Mouse (Mus musculus) lung, postnatal 10 days (tissue): ENCODE data around the gene Lbh.

Experiments
- DNase-seq: peaks from one replicate; pipeline ENCODE4 v3.0.0; 2021

Lbh gene

DNA sequence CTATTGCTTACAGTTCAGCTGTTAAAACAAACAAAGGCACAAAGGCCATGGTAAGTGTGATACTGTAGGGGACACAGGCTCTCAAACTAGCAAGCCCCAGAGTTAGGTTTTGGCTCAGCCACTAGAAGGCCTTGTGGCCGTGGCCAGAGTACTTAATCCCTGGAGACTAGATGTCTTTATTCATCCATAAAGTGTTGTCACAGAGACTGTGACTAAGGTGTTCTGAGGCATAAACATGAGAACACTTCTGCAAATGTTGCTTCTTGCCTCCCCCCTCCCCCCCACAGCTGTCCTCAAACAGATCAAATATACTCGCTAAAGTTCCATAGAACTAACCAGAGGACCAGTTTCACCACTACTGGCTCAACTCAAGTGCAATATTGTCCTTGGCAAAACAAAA, 4.0 kb upstream of the Lbh start:
- DNase-seq = no peak

DNA sequence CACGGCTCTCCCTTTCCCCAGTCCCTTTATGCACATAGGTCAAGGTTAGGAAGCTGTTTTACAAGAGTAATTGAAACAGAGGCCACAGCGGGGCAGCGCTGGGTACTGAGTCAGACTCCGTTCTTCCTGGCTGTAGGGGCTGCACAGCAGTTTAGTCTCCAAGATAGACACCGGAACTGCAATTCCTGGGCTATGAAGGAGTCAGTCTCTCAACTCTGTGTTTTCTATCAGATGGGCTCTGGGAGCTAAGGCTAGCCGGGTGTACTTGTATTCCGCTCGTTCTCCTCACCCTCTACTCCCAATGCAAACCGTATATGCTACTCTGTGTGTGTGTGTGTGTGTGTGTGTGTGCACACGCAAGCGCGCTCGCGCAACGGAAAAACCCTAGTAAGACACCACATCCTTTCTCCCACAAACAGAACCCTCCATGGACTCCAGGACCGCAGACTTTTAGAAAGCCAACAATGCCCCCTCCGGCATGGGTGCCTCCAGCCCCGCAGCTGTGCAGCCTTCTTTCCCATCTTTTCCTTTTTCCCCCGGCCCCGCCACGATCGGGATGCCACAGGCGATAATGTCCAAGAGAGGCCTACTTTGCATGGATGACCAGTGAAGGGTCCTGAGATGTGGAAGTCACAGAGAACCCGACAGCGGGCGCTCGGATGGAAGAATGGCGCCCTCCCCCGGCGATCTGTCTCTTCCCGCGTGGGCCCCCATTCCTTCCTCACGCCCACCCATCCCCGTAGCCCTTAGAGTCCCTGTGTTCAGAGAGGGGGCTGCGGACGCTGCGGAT, 669 bp upstream of the Lbh start:
- DNase-seq = peak; percentile 76

DNA sequence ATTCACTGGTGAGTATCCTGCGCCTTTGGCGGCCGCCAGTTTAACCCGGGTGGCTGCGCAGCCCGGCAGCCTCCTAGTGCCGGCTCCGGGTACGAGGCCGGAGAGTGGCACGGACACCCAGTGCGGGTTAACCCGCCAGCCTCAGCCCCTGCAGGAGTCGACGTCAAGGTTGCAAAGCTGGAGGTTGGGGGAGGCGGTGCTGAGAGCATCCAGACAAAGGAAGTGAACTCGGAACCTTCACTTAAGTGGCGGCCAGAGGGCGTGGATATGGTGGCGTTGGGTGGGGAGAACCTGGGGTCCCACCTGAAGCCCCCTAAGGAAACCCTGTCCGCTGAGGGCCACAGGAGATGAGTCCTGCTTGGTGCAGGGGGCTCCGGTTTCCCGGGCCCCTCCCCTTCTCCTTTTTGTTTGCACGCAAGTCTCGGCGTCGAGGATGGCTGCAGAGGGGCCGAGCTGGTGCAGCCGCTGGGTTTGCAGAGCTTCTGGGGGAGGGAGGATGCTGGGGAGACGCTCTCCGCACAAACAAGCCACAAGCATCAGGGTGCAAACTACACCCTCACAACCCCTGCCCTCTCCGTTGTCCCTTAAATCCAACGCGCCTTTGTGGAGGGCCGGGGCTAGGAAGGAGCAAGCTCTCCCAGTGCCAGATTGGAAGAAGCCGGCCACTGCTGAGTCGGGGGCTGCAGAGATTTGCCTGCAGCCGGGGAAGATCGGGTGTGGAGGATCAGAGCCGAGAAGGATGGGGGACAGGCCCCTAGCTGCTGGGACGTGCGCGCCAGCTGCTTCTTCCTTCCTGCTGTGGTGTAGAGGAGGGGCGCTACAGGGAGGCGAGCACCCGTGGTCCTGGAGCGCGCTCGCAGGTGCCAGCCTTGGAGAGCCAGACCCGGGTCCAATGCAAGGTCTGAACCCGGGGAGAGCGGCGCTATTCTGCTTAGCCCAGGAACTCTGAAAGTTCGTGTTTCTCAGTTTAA, 751 bp downstream of the Lbh start:
- DNase-seq = peak; percentile 67

DNA sequence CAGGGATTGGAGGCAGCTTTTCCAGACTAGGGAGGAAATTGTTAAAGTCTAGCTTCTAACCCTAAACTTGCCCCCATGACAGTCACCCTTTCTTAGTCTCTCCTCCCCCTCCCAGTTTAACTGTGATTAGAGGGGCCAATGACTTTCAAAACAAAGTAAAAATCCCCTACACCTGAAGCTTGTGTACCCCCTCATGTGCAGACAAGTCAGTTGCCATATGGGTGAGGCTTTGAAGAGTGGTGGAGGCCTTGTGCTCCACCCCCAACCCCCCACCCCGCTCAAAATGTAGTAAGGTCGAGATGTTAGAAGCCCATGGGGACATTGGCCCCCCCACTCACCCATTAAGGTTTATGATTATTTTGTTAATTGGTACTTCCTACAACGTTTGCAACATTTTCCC, 1.5 kb downstream of the Lbh start:
- DNase-seq = no peak

DNA sequence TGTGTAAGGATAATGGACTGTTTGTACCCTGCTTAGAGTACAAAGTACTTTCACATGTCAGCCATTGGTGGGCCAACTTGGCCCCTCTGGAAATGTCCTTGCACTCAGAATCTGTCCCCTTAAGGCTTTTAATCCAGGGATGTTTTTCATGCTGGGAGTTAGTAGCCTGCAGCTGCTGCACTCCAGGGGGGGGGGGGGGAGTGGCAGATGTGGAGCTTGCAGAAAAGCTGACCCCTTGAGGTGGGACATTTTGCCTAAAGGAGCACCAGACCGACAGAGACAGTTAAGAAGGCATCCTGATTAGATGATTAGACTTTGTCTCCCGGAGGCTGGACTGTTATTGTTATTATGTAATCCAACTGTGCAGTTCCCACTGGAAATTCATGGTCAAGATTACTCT, 2.3 kb downstream of the Lbh start:
- no peak for DNase-seq

DNA sequence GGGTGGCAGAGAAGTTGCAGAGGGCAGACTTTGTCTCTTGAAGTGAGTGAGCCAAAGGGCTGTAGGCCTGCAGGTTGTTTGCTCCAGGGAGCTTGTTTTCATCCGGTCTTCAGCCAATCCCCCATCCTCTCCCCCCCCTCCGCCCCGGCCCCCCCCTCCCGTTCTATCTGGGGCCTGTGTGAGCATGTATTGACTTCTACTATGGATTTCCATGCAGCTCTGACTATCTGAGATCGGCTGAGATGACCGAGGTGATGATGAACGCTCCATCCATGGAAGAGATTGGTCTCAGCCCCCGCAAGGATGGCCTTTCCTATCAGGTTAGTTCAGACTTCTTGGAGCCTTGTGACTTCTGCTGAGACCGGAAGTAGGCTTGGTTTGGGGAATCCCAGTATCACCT, 2.9 kb downstream of the Lbh start:
- DNase-seq = no peak

DNA sequence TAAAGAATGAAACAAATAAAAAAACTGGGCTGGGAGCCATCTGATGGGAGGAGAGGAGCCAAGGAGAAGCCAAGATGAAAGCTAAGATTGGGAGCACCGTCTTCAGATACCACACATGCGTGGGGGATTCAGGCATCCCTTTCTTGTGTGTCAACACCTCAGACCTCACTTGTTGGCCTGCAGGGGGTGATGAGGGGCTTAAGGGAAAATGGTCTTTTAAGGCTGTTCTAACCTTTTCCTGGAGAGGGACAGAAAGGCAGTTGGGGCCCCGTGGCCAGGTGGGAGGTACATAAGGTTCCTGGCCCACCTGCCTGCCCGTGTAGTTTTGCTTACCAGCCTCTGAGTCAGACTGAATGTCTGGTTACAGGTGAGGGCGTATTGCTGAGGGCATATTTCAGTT, 4.1 kb downstream of the Lbh start:
- DNase-seq = no peak

DNA sequence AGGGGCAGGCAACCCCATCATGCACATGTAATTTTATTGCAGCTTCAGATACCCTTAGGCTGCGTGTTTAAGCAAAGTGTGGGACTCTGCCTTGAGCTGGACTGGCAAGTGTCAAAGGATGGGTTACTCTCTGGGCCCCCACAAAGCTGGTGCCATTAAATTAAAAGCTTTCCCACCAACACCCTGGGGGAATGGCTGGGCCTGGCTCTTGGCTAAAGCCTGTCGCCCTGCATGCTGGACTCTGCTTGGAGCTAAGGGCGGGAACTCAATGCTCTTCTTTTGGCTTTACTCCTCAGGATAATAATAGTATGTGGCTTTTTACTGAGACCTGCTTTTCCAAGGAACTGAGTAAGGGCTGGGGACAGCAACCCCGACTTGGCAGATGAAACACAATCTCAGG, 5.2 kb downstream of the Lbh start:
- no peak for DNase-seq

DNA sequence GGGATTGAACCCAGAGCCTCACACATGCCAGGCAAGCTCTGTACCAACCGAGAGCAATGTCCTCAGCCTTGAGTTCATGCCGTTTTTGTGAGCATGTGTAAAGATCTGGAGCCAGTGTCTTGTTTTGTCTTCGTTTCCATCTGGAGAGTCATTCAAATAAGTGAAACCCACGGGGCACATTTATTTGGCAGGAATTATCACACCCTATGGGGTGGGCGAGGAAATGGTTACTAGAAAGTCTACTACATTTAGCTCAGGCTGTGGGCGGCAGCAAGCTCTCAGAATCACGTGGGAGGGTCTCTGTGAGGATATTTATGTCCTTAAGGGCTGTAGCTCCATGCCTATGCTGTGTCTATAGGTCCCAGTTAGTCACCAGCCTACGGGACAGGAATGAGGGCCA, 6.2 kb downstream of the Lbh start:
- DNase-seq = peak; percentile 5

DNA sequence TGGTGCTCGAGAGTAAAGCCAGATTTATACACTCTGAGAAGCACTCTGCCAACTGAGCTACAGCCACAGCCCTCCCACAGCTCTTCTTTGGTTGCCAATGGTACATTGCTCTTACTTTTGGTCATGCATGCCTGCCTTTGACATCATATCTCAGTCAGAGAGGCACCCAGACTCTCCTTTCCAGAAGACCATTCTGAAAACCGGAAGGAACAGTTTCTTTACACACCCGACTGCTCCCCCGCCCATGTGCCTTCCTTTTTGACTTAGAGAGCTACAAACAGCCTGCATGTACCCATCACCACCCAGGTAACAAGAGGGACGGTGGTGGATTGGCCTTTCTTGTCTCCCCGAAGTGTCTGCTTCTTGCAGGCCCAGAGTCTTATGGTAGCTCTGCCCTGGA, 7.0 kb downstream of the Lbh start:
- peak; percentile 44 for DNase-seq

DNA sequence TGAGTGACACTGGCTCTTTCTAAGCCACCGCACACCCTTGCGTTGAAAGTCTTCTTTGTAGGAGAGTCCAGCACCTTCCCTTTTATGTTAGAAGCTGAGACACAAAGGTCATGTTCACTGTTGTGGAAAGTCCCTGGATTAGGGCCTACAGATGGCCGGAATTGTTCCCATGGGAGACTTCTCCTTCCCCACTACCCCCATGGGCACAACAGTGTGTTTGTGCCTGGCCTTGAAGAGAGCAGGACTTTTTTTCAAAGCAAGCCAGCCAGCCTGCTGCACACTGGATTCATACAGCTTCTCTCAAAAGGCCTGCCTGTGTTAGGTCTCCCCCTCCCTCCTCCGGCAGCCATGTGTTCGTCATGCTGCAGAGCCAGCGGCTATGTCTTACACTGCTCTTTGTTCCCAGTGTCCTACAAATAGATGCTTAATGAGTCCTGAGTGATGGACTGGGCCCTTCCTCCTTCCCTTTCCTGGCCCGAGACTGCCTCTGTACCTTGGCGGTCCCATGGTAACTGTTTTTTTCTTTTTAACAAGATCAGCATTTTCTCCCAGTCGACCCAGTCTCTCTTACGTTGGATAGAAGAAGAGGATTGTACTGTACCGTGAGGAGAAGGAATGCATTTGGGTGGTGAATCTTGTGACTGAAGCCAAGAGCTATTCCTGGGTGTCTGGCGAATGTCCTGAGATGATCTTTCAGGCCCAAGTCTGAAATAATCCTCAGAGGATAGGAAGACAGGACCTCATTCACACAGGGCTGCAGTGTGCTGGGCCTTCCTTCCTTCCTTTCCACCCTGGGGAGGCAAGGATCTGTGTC, 7.9 kb downstream of the Lbh start:
- peak; percentile 71 for DNase-seq

DNA sequence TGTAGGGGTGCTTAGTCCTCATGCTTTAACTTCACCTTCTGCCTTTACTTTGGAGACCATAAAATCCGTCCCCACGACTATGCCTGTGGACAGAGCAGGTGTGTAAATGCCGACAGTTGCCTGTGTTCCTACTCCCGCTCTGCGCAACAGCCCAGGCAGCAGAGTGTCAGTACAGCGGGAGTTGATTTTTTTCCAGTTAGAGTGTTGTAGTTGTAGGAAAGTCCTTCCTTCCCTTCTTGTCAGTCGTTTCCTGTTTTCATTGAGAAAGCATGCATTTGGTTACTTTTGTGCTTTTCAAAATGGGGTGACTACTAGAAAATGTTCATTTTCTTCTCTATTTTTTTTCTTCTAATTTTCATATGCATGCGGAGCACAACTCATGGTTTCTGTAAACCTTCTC, 8.9 kb downstream of the Lbh start:
- DNase-seq = peak; percentile 8

DNA sequence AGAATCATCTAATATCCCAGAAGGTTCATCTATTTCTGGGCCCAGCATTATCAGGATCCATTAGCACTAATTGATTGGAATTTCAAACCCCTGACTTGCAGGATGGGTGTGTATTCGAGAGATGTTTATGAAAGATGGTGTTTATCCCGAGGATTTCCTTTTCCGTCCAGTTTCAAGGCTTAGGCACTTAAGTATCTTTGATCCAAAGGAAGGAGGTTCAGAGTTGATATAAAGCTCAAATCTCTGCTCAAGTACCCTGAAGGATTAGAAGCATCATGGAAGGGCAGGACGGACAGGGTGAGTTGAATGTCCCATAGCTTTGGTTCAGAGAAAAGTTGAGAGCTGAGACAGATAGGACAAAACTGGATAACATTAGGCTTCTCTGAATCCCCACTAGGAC, 15.0 kb downstream of the Lbh start:
- no peak for DNase-seq

DNA sequence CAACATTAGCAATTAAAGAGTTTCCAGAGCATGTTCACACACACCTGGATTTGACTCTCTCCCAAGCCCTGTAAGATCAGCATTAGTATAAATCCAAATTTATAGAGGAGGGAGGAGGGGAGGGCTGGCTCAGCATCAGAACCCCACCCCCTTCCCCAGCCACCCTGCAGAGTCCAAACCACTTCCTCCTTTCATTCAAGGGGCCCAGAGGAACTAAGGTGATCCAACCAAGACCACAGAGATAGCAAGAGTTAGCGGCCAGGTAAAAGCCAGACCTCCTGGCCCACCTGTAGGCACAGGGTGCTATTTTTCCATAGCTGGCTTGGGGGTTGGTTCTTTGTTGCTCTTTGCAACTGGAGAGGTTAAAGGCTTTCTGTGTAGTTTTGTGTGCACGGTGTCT, 16.0 kb downstream of the Lbh start:
- DNase-seq = peak; percentile 21

DNA sequence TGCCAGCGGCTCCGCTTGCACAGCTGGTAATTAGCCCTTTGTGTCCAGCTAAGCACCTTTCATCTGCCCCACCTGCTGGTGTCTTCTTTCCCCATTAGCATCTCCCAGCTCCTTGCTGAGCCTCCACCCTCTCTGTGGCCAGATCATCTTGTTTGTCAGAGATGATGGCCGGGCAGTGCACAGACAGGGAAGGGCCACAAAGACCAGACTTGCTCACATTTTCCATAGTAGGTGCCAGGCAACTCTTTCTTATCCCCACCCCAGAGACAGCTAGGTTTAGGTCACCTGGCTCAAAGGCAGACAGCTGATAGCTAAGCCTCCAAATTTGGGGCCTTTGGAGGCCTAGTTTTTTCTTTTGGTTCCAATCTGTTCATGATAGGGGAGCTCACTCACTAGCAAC, 16.5 kb downstream of the Lbh start:
- DNase-seq = peak; percentile 10

DNA sequence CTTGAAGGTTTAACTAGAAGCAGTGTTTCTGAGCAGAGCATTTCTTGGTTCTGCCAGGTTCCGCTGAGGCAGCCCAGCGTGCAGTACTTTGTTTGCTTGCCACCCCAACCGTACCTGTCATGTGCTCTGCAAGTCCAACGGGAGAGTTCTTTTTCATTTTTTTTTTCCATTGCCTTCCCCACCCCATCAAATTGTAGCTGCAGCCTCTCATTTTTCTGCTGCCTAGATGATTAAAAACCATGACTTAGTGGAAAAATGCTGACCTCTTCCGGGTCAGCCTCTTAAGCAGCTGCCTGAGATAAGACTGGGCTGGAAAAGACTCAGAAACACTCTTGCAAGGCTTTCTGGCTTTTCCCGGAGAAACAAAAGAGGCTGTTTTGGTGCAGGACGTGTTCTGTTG, 17.8 kb downstream of the Lbh start:
- peak; percentile 57 for DNase-seq

DNA sequence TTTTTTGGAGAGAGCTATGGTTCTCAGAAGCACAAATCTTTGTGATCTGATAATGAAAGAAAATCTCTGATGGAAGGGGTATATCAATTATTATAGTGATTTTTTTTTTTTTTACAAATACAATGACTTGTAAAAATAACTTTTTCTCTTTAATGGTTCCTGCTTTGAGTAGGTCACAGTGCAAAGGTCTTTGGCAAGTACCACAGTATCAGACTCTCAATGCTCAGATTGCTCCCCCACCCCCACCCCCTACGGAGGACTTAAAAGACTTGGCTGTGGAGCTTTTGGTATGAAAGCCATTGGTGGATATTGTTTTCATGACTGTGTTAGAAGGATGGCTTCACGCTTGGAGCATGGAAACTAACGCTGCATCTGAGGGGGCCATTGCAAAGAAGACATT, 18.2 kb downstream of the Lbh start:
- no peak for DNase-seq

DNA sequence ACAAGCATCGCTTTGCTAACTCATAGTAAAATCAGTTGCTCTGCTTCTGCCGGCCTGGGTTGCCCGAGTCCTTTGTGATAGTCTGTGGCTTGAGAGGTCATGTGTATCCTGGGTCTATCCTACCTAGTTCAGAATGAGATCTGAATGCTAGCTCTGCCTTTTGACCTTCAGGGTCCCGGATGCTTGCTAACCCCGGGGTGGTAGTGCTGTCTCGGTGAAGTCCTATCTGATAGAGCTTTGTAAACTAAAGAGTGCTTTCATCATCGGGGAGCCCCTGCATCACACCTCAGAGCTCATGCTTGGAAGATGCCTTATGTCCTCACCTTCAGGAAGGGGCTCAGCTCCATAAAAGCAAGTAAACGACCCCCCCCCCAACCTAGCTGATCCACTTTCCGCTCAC, 19.1 kb downstream of the Lbh start:
- DNase-seq = no peak

DNA sequence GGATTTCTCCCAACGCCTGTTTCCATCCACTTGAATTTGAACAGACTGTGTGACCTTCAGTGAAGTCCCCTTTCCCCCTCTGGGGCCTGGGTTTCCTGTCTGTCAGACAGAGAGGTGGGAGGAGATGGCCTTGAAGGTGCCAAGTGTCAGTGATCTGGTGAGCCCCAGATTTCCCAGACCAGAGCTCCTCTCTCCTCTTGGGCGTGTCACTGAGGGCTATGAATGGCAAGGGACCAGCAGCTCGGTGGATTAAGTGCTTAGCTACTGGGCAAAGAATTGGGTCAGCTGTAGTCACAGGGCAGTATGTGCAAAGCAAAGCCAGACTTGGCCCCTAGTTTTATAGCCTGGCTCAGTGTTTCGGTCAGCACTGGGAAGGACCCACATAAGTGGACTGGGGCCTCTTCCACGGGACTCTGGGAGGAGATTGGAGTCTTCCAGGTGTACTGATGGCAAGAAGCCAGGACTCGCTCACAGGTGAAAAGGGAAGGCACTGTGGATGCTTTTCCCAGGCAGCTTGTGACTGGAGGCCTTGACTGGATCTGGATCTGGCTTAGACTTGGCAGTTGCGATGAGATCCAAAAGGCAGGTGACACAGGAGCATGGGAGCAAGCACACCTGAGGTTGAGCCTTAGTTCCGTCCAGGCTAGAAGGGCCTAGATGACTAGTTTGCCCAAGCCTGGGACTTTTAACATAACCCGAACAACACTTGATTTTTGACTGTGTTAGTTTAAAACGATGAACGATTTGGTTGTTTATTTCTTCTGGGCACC, 20.1 kb downstream of the Lbh start:
- peak; percentile 54 for DNase-seq

DNA sequence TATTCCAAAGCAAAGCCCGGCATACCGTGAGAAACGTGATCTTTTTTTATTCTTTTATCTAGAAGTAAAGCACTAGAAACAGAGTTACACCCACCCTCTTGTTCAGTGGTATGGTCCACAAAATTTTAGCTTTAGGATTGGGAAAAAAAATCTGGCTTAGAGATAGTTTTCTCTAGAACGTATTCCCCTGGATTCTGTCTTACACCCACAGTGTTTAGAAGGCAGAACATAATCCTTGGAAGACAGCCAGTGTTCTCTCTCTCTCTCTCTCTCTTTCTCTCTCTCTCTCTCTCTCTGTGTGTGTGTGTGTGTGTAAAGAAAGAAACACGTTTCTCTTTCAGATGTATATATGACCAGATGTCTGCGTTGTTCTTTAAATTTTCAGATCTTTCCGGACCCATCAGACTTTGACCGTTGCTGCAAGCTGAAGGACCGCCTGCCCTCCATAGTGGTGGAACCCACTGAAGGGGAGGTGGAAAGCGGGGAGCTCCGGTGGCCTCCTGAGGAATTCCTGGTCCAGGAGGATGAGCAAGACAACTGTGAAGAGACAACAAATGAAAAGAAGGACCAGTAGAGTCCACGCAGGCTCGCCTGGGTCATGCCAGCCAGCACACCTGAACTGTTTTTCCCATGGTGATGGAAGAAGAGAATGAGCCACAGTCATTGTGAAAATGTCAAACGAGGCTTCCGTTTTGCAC, 20.9 kb downstream of the Lbh start:
- DNase-seq = peak; percentile 9

DNA sequence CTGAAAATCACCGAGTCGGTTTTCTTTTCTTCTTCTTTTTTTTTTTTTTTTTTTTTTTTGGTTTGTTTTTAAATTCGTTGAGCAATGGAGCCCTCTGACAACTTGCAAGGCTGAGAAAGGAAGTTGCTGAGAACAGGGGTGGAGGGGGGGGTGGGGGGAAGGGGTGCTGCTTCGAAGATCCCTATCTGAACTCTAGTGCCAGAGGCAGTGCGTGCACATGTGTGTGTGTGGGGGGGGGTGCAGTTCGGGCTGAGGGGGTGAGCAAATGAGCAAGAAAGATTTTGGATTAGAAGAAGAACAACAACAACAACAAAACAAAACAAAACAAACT, 21.4 kb downstream of the Lbh start:
- no peak for DNase-seq

DNA sequence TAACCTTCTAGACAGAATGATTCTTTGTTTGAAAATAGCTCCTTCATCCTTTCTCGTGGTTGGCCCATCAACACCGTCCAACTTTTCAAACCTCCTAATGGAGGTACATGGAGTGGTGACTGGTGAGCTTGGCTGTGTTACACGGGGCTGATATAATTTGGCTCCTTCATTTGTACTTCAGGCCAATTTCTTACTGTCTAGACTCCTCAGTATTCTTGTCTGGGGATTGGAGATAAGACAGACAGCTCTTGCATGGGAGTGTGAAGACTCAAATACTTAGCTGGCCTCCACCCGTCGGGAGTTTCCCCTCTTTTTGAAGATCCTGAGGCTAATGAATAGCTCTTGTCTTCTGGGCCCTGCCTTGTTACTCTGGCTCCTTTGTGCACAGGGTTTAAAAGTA, 26.3 kb downstream of the Lbh start:
- DNase-seq = no peak
